Mouse (Mus musculus): ENCODE data around the gene Kctd6.

DNA sequence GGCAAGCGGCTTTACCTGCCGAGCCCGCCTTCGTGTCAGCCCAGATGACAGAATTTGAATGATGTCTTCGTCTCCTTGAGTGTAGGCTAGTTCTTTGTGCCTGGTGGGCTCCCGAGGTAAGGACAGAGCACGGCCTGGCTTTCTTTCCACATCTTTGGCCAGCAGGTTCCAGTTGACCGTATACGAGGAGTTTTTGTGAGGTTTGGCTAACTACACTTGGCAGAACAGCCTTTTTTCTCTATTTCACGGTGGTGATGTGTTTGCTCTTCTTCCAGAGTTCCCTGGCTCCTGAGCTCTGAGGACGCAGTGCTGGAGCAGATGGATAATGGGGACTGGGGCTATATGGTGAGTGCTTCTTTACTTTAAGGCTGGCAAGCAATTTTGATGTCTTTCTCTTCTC, 5.9 kb downstream of the Kctd6 start:
- no peak for TF ChIP-seq CTCF (IDR thresholded peaks at IDR 0.05; ENCODE audit: borderline replicate concordance, extremely low read depth, insufficient read depth, insufficient read length)
- TF ChIP-seq POLR2A (IDR thresholded peaks at IDR 0.05; ENCODE audit: borderline replicate concordance, extremely low read depth, insufficient read depth, insufficient read length, poor library complexity, severe bottlenecking), result no peak

All from brain, embryonic 14.5 days (tissue).